In genomic region chr5:53970178-53970577, GRCm38 (mm10) we compare ENCODE assay signal across 10 mouse cellular contexts. TPM values are rescaled to one million over a fixed set of nuclear protein-coding genes. Genes with fewer than 3 reads are reported as not detected.
DNase-seq lines count a peak whose midpoint lies in the region.
"Had no signal": no experiment of that assay in that cellular context is flagged by ENCODE, and none has a peak within 500 bp of the region (broad histone marks: within the 10 kb centered on the region; RNA-seq: fewer than 3 reads in every experiment).

No protein-coding gene starts in this region.

- no peaks in the 10 kb centered on the region for H3K4me1 ChIP-seq in heart, embryonic 10.5 days
- H3K4me1 ChIP-seq: limb, embryonic 10.5 days had no signal

- H3K4me3 ChIP-seq in heart, embryonic 10.5 days: no peak overlapping the region
- H3K4me3 ChIP-seq: embryonic facial prominence, embryonic 13.5 days; limb, embryonic 10.5 days had no signal

- no peaks in the 10 kb centered on the region for H3K36me3 ChIP-seq in heart, embryonic 10.5 days
- H3K36me3 ChIP-seq: embryonic facial prominence, embryonic 13.5 days; limb, embryonic 10.5 days had no signal

- H3K27me3 ChIP-seq in heart, embryonic 10.5 days (ENCODE audit: insufficient read depth, poor library complexity, severe bottlenecking): no peaks in the 10 kb centered on the region
- H3K27me3 ChIP-seq: embryonic facial prominence, embryonic 13.5 days had no signal

- H3K9me3 ChIP-seq in heart, embryonic 10.5 days: no peaks in the 10 kb centered on the region
- H3K9me3 ChIP-seq: embryonic facial prominence, embryonic 13.5 days; limb, embryonic 10.5 days had no signal

- peak; percentile 98 for DNase-seq in heart, adult 11 months
- DNase-seq in heart, embryonic 10.5 days (ENCODE audit: low spot score): no peak
- peak; percentile 61 to 78 for DNase-seq in heart, adult 9 months (ENCODE audit: low spot score in 2 of 2)
- DNase-seq in kidney, adult 9 months: peak; percentile 57
- DNase-seq in lung, postnatal 14 days: peak; percentile 28
- no peak for DNase-seq in layer of hippocampus, adult 9-11 months
- no peak for DNase-seq in gastrocnemius, postnatal 14 days
- no peak for DNase-seq in cerebellum, adult 11-12 months

- WGBS in heart, embryonic 10.5 days: 53% methylated on average over 7 of the region's 7 CpGs

- no peak overlapping the region; the same call in 1 of the 2 replicates for H3K27ac ChIP-seq in heart, embryonic 10.5 days
- H3K27ac ChIP-seq: limb, embryonic 10.5 days had no signal

- intact Hi-C loops in gastrocnemius, postnatal 14 days (cut with DNase I; ENCODE audit: low total_unique reads): no loop called here

RNA-seq across cellular contexts. Expression of gene Stim2, which starts 28.1 kb away (rescaled TPM):
- polyA plus RNA-seq in heart, embryonic 10.5 days (2016; fragmentation: Nextera tagmentation; extraction: Ambion mirVana): 12.5 and 15.2 TPM in 2 replicates
- 10 to 100 TPM; 30.6 to 34.1 TPM for total RNA-seq in gastrocnemius, postnatal 14 days (2021)

Comparison
In these comparisons a context has a peak if more than half of its experiments do, and no peak if none do; other contexts are left out.
1. DNase-seq: peak in heart, adult 11 months (single experiment), heart, adult 9 months (2 of 2), kidney, adult 9 months (single experiment) and lung, postnatal 14 days (single experiment); none in heart, embryonic 10.5 days (single experiment), layer of hippocampus, adult 9-11 months (single experiment), gastrocnemius, postnatal 14 days (single experiment) and cerebellum, adult 11-12 months (single experiment).